Comparison of ENCODE assay signal across 8 mouse cellular contexts in the genomic region with DNA sequence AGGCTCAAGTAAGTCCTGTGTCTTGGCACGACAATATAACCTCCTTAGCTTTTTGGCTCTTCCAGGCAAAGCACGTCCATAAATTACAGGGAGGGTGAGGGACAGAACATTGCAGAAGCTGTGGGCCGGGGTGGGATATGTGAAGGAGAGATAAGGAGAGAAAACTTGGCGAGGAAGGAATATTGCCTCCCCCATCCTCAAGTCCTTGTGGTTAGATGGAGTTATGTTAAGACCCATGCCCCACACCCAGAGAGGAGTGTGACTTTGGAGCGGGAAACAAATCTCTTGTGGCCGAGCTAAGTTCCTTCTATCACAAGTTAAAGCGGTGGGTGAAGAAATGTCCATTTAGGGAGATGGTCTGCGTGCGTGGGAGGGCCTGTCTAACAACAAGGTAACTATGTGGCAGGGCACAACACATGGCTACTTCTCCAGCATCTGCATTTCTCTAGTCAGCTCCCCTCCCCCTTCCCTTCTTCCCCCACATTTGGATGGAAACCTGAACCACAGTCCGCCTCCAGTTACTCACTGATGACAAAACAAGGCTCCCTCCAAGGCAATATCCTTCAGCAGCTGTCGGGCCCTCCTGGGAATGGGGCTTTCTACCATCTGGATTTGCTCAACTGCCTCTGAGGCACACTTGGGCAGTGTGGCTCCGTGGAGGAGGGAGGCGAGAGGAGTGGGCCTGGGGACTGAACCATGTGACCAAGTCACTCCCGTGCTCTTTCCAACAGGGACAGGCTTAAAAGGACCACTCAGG. TPM values are rescaled to one million over a fixed set of nuclear protein-coding genes. Genes with fewer than 3 reads are reported as not detected.
DNase-seq lines count a peak whose midpoint lies in the region; ATAC-seq lines count a peak whose summit lies in the region.

No protein-coding gene starts in this region.

- WGBS in limb, embryonic 11.5 days, result 20% methylated on average over 14 of the region's 14 CpGs
- 33% methylated on average over 14 of the region's 14 CpGs for WGBS in stomach, embryonic 15.5 days
- 83% methylated on average over 14 of the region's 14 CpGs for WGBS in forebrain, embryonic 13.5 days

- H3K4me1 ChIP-seq in limb, embryonic 11.5 days (ENCODE audit: control insufficient read depth, insufficient read depth, low read length), result peaks cover 14% of the 10 kb centered on the region
- H3K4me1 ChIP-seq in stomach, embryonic 15.5 days, result peaks cover 10% of the 10 kb centered on the region; the same call in 1 of the 2 replicates
- no peaks in the 10 kb centered on the region for H3K4me1 ChIP-seq in forebrain, embryonic 13.5 days

- peak overlapping the region; percentile 84 for H3K27ac ChIP-seq in limb, embryonic 11.5 days (replicated peaks; ENCODE audit: low read depth, low read length)
- peak overlapping the region; percentile 66 for H3K27ac ChIP-seq in stomach, embryonic 15.5 days
- no peak overlapping the region for H3K27ac ChIP-seq in forebrain, embryonic 13.5 days

- H3K4me2 ChIP-seq in limb, embryonic 11.5 days (ENCODE audit: low read depth, severe bottlenecking), result peak overlapping the region; percentile 16; the same call in 1 of the 2 replicates
- H3K4me2 ChIP-seq in stomach, embryonic 15.5 days, result no peak overlapping the region
- no peak overlapping the region for H3K4me2 ChIP-seq in forebrain, embryonic 13.5 days

- ATAC-seq in limb, embryonic 11.5 days (ENCODE audit: insufficient number of reproducible peaks, low FRiP score, low TSS enrichment, low read depth), result peak; percentile 98
- peak; percentile 85 for ATAC-seq in stomach, embryonic 15.5 days (ENCODE audit: insufficient read depth, low FRiP score, low read depth)
- ATAC-seq in forebrain, embryonic 13.5 days, result no peak
- ATAC-seq in inflammation-experienced regulatory T-cells, adult 6 months, result no peak

- no peak overlapping the region for H3K9ac ChIP-seq in limb, embryonic 11.5 days (ENCODE audit: low read length)
- H3K9ac ChIP-seq in stomach, embryonic 15.5 days, result no peak overlapping the region
- H3K9ac ChIP-seq in forebrain, embryonic 13.5 days, result no peak overlapping the region

- H3K36me3 ChIP-seq in limb, embryonic 11.5 days (ENCODE audit: control insufficient read depth, insufficient read depth, low read length), result no peaks in the 10 kb centered on the region
- H3K36me3 ChIP-seq in stomach, embryonic 15.5 days, result no peaks in the 10 kb centered on the region
- no peaks in the 10 kb centered on the region for H3K36me3 ChIP-seq in forebrain, embryonic 13.5 days (ENCODE audit: poor library complexity, severe bottlenecking)

- no peaks in the 10 kb centered on the region for H3K9me3 ChIP-seq in limb, embryonic 11.5 days (ENCODE audit: control insufficient read depth, low read length)
- H3K9me3 ChIP-seq in stomach, embryonic 15.5 days, result no peaks in the 10 kb centered on the region
- no peaks in the 10 kb centered on the region for H3K9me3 ChIP-seq in forebrain, embryonic 13.5 days (replicated peaks)

- no peaks in the 10 kb centered on the region for H3K27me3 ChIP-seq in limb, embryonic 11.5 days (ENCODE audit: control insufficient read depth, insufficient read depth, low read length)
- H3K27me3 ChIP-seq in stomach, embryonic 15.5 days (replicated peaks), result no peaks in the 10 kb centered on the region
- H3K27me3 ChIP-seq in forebrain, embryonic 13.5 days, result no peaks in the 10 kb centered on the region

- DNase-seq in urinary bladder, postnatal 4 days (ENCODE audit: low spot score in 2 of 2), result peak; percentile 56 to 62
- no peak for DNase-seq in urinary bladder, postnatal 25 days (ENCODE audit: low spot score)
- DNase-seq in heart, adult 11 months, result peak; percentile 99
- DNase-seq in limb, embryonic 11.5 days (ENCODE audit: low spot score), result peak; percentile 93
- no peak for DNase-seq in adrenal gland, postnatal 4 days (ENCODE audit: low spot score in 2 of 2)

- no peak overlapping the region for H3K4me3 ChIP-seq in limb, embryonic 11.5 days (ENCODE audit: low read depth, low read length)
- H3K4me3 ChIP-seq in stomach, embryonic 15.5 days (replicated peaks), result no peak overlapping the region
- no peak overlapping the region for H3K4me3 ChIP-seq in forebrain, embryonic 13.5 days

RNA-seq across cellular contexts. Expression of gene Slc44a3, which starts 56.7 kb away (rescaled TPM):
- polyA plus RNA-seq in limb, embryonic 11.5 days (2014; fragmentation: Nextera tagmentation; extraction: Ambion mirVana), result 0.75 and 1.3 TPM in 2 replicates
- polyA plus RNA-seq in stomach, embryonic 15.5 days (2015; fragmentation: Nextera tagmentation; extraction: Ambion mirVana), result 35.4 and 46.9 TPM in 2 replicates
- 0.39 and 0.57 TPM in 2 replicates for polyA plus RNA-seq in forebrain, embryonic 13.5 days (2015; fragmentation: Nextera tagmentation; extraction: Ambion mirVana)
- not detected for polyA plus RNA-seq in inflammation-experienced regulatory T-cells, adult 6 months (2017; shearing (Covaris generic))
- total RNA-seq in adrenal gland, postnatal 4 days (2021), result 10 to 100 TPM; 14.8 to 21.0 TPM

Comparison
In these comparisons a context has a peak if more than half of its experiments do, and no peak if none do; other contexts are left out.
1. DNase-seq: peak in urinary bladder, postnatal 4 days (2 of 2), heart, adult 11 months (single experiment) and limb, embryonic 11.5 days (single experiment); none in urinary bladder, postnatal 25 days (single experiment) and adrenal gland, postnatal 4 days (0 of 2).
2. ATAC-seq: peak in limb, embryonic 11.5 days (single experiment) and stomach, embryonic 15.5 days (single experiment); none in forebrain, embryonic 13.5 days (single experiment) and inflammation-experienced regulatory T-cells, adult 6 months (single experiment).
3. RNA of gene Slc44a3, which starts 56.7 kb away (polyA plus RNA-seq): 35.4 to 46.9 TPM in stomach, embryonic 15.5 days; 0.75 to 1.3 TPM in limb, embryonic 11.5 days, 0.39 to 0.57 TPM in forebrain, embryonic 13.5 days and not detected in inflammation-experienced regulatory T-cells, adult 6 months; every median in the first group is over 10 times any median in the second.